Mouse (Mus musculus): ENCODE results near the gene Flrt1.
"Not testable (repeated sequence)": the region's sequence is repeated elsewhere in the genome, so short reads cannot be mapped to it uniquely, and the experiment has no call there.

The Flrt1 gene

DNA sequence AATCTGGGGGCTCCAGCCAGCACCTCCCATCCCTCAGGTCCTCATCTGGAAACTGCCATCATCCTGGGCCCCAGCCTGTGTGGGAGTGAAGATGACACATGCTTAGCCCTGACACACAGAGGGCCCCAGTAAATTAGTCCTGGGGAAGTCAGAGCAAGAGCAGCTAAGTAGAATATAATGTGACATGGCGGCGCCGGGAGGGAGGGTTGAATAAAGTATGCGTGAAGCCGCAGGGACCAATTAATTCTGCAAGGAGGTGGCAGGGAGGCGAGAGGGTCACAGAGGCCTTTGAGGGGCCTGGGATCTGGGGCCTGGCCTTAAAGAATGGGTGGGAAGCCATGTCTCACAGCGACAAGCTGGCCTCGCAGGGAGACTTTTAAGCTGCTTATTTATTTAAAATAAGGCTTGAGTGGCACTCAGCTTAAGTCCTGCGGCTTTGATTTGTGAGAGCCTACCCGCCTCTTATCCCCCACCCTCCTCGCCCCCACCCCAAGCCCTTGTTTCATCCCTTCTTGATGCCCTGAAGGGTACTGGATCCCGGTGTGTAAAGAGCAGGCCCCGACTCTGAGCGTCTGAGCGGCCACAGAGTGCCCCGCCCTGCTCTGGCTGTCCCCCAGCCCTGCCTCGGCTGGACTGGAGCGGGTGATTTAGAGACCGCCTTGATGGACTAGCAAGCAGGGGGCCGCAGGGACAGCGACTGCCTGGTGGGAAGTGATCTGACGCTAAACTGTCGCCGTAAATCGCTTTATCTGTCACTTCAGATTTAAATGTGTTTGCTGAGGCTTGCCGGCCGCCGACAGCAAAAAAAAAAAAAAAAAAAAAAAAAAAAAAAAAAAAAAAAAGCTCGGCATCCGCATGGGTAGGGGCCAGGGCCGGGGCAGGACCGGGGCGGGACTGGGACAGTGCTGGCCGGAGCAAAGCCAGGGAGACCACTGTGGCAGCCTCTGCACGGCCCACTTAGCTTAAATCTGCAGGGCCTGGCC, 35.5 kb downstream of the Flrt1 start:
- no peak for DNase-seq (ENCODE audit: extremely low read depth, low read depth, low spot score)

DNA sequence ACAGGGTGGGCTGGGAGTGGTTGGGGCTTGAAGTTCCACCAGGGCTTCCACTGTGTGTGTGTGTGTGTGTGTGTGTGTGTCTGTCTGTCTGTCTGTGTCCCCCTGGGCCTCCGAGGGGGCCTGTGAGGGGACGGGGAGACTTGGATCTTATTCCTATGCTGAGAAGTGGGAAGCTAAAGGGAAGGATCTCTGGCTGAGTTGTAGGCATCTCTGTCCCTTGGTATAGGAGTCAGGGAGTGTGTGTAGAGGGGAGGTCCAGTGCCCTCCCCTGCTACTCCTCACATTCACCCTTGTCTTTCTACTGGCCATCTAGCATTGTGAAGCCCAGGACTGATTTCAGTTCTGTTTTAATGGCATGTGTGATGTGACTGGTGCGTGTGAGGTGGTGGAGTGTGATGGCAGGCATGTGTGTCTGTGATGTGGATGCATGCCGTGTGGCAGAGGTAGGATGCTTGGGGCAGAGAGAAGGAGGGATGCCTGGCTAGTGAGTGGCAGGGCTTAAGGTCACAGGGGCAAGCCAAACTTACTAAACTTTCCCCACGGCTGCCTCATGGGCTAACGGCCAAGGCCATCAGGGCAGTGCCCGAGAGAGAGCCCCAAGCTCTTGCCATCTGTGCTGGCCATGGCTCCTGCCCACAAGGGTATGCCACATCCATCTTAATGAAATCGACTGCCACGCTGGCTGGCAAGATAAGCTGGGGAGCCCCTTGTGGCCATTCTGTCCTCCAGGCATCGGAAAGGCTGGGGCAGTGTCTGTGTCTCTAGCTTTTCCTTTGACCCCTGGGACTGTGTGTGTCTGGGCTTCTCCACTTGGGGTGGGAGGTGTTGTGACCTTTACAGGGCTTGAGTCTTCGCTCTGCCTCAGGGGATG, 36.6 kb downstream of the Flrt1 start:
- no peak for DNase-seq (ENCODE audit: extremely low read depth, low read depth, low spot score)

DNA sequence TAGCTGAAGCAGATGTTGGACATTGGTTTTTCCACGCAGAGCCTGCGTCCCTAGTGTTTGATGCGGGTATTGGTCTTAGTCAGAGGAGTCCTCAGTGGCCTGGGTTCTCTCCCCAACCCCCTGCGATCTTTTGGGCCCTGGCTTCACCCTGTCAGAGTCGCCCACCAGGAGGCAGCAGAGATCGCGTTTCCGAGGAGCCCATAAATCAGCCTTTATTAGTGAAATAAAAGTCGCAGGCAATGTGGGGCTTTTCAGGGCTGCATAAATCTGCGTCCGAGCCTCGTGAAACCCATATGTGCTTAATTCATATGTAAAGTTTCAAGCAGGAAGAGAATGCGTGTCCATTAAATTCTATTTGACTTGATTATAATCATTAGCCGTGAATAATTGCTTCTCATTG, 37.4 kb downstream of the Flrt1 start:
- DNase-seq (ENCODE audit: extremely low read depth, low read depth, low spot score) = no peak

DNA sequence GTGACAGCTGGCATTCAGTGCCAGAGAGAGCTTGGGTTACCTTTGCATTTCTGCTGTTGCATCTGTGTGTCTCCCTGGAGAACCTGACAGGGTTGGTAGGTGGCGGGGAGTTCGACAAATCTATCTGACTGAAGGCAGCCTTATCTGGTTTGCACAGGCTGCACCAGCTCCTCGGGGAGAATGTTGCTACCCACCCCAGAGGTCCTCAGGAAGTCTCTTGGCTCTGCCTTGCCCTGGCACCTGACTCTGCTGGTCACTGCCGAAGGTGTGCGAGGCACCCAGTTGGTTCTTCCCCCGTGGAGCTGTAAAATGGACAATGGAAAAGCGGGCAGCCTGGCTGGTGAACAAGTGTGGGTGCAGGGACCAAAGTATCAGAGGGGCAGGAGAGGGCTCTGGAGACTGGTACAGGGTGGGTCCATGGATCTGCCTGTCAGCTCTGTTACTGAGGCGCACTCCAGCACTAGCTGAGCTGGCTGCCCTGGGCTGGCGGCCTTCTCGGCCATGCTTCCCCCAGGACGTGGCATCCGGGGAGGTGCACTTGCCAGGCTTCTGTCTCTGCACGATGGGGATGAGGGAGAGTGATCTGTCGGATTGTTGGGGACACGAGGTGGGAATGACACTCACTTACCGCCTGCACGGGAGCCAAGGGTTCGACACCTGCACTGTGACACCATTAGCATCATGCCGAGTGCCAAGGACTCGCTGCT, 38.0 kb downstream of the Flrt1 start:
- no peak for DNase-seq (ENCODE audit: extremely low read depth, low read depth, low spot score)

DNA sequence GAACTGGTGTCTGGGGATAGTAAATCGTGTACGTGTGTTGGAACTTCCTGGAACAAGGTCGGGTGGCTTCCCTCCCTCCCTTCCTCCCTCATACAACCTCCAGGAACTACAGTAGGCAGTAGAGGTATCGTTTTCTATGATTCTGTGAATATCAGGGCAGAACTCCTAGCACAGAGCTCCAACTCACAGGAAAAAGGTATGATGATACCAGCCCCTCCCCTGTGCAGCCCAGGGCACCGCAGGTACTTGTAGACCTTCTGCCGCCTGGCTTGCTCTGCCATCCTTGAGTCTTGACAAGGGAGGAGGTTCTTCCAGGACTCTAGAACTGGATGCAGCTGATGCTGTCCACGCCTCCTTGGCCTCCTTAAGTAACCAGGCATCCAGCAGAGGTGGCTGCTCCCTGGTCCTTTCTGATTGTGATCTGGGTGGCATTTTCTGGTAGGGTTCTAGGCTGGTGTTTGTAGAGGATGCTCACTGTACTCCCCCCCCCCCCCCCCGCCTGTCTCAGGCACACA, 38.6 kb downstream of the Flrt1 start:
- DNase-seq (ENCODE audit: extremely low read depth, low read depth, low spot score) = no peak

DNA sequence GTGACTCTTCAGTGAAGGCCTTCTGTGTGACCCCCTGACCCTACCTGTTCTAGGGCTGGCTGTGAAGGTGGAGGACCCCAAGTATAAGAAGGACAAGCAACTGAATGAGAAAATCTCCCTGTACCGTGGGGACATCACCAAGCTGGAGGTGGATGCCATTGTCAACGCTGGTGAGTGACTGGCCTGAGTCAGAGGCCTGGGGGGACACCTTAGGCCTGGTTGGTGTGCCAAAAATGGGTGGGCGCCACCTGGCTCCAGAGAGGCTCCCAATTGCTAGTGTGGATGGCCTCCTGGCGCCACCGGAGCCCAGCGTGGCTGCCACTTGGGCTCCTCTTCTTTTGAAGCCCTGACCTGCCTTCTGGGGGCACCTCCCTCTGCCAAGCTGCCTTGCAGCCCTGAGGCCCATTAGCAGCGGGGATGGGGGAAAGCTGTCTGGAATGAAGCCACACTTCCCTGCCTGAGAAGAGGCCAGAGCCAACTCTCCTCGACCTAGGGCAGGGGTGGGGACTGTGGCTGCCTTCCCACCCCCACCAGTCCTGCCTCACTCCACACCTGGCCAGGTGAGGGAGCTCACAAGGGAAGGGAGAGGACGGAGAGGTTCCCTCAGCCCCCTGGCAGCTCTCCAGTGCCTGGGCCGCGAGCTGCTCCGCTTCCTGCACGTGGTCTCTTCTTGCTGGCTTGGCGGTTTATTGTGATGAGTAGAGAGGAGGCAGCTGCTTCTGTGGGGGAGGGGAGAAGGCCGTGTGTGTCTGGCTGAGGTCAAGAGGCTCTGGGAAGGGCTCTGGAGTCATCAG, 39.3 kb downstream of the Flrt1 start:
- DNase-seq (ENCODE audit: extremely low read depth, low read depth, low spot score) = no peak

DNA sequence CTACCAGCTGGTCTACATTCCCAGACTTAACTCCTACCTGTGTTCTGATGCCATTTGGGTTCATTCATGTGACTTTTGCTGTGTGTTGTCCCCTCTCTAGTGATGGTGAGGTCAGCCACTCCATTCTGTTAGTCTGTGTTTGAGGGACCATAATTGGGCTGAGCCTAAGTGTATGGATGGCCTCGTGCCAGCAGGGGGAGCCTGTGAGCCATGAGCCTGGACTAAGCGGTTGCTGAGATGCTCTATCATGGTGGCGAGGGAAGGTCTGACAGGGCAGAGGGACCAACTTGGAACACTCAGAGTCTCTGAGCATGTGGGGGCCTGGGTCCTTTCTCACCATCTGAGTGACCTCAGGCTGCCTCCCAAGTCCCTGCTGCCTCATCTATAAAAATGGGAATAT, 41.0 kb downstream of the Flrt1 start:
- DNase-seq (ENCODE audit: extremely low read depth, low read depth, low spot score) = no peak

DNA sequence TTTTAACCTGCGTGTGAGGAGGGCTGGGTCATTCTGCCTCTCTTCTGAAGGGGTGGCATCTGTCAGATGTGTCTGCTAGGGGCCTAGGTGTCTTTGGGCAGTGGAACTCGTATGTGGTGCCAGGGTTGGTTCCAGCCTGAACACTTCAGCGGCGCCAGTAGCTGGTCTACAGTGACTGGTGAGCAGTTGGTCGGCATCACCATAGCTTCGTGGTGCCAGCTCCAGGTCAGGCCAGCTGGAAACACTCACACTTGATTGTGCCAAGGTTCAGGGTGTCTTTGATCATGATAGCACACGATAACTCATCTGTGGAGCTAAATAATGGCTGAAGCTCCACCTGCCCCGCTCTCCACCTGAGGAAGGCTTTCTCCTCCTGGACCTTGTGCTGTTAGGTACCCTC, 42.6 kb downstream of the Flrt1 start:
- no peak for DNase-seq (ENCODE audit: extremely low read depth, low read depth, low spot score)

DNA sequence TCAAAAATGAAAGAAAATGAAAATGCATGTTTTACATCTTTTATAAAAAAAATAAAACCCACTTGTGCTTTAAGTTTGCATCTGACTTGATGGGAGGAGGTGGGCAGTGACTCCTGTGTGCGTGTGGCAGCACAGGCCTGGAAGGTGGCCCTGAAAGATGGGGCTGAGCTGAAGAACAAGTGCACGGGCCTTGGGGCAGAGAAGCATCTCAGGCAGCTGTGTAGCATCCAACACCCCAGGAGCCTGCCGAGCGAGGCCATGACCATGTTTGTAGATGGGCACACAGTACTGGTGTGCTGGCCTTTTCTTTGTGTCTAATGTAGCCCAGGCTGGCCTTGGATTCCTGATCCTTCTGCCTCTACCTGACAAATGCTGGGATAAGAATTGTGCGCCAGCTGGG, 43.4 kb downstream of the Flrt1 start:
- no peak for DNase-seq (ENCODE audit: extremely low read depth, low read depth, low spot score)

DNA sequence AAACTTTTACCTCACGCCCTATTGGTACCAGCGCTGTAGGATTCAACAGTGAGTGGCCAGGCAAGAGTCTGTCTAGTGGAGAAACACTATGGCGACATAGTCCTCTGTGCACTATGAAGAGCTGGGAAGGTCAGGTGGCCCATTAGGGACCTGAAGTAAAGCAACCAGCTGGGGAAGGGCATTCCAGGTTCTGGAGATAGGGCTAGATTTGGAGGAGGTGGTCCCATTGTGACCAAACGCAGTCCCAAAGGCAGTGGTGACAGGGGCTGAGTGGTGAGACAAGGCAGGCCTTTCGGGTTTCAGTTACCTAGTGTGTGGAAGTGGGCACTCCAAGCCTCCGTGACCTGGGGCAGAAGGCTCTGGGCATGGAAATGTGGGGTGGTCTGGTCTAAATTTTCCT, 47.0 kb downstream of the Flrt1 start:
- DNase-seq (ENCODE audit: extremely low read depth, low read depth, low spot score) = no peak

DNA sequence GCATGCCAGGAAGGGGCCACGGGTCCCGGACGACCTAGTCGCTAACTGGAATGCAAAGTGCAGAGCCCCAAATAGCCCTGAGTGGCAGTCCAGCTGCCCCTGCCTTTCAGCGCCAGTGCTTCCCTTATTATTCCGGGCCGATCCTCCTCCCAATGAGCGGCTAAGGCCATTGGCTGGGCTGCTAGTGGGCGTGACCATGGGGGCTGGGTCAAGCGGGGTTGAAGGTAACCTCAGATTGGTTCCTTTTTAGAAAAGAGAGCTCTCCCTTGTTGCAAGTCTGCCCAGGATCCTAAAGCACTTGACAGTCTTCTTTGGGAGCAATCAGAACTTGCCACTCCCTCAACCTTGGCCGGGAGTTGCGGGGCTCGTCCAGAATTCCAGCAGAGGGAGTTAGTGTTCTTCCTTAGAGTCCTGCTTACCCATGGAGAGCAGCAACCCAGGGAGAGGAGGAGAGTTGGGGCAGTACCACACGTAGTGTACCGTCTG, 47.8 kb downstream of the Flrt1 start:
- DNase-seq (ENCODE audit: extremely low read depth, low read depth, low spot score) = peak; percentile 46

DNA sequence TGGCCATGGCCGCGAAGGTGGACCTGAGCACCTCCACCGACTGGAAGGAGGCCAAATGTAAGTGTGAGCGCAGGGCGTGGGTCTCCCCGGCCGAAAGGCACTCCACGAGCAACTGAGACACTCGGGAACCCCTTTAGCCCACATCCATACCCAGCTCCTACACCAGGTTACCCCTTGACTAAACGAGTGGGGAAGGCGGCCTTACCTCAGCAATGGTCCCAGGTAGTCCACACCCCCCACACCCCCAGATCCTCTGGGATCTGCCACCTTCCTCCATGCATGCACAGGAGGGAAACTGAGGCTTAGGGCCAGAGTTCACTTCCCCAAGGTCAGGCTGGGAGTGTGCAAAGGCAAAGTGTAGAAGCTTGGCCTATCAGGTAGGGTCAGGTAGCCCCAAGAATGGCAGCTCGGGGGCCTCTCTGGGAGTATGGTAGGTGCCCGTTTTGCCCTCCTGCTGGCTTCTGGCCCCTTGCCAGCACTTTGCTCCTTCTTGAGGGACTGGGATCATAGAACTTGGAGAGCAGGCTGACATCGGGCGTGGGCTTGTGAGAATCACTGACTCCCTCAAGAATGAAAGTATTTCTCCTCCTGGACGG, 48.3 kb downstream of the Flrt1 start:
- no peak for DNase-seq (ENCODE audit: extremely low read depth, low read depth, low spot score)

DNA sequence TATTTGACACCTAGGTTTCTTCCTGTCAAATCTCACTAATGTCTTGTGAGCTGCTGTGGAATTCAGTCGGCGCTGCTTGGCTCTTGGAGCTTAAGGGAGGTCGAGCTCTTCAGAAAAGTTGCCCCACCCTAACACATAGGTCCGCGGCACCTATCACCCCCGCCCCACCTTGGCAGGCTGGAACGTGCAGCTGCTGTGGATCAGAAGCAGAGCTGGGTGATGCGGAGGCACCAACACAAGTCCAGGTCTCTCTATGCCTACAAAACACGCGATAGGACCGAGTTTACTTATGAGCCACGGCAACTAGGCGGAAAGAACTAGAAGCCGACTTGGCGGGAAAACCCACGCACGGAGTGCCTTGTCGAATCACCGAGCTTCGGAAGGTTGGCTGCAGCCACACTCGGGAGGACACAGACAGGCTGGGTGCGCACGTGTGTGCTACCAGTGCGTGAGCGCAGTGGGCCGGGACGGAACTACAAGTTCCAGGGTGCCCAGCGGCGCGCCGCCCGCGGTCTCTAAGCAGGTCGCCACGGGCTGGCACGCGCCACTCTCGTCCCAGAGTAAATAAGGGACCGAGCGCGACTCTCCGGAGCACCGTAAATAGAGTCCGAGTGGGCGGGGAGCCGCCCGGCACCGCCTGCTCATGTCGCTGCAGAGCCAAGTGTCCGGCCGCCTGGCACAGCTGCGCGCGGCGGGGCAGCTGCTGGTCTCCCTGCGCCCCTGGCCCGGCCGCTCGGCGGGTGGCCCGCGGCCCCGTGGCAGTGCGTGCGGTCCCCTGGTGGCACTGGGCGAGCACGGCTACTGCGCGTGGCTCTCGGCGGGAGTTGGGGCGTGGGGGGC, 49.1 kb downstream of the Flrt1 start, which contains the start of gene Macrod1:
Macrod1 (plus strand) TSS at position 563 of the 840 bp plus-strand sequence.
- DNase-seq (ENCODE audit: extremely low read depth, low read depth, low spot score) = no peak

DNA sequence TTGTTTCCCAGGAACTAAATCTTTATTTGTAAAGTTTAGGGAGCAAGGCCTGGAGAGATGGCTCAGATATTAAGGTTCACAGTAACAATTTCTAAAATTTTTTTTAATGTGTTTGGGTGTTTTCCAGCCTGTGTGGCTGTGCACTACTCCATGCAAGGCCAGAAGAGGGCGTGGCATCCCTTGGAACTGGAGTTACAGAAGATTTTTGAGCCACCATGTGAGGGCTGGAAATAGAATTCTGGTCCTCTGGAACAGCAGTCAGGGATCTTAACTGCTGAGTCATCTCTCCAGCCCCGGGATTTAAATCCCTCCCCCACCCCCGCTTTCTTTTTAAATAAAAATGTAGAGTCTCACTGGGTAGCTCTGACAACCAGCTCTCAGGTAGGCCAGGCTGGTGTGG, 50.4 kb downstream of the Flrt1 start:
- DNase-seq (ENCODE audit: extremely low read depth, low read depth, low spot score) = no peak

DNA sequence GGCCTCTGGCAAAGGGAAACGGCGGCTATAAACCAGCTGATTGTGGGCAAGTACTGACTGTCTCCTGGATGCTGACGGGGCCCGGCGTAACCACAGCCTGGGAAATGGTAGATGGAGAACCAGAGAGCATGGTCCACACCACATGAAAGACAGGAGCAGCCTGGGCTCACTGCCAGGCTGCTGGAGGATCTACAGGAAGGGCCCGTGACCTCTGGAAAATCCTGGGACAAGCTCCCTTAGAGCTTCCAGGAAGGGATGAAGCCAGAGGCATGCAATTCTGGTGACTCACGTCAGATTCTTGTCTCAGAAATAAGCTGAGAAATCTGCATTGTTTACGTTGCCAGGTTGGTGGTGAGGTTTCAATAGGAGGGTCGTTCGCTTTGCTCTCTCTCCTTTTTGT, 50.8 kb downstream of the Flrt1 start:
- DNase-seq (ENCODE audit: extremely low read depth, low read depth, low spot score) = no peak

DNA sequence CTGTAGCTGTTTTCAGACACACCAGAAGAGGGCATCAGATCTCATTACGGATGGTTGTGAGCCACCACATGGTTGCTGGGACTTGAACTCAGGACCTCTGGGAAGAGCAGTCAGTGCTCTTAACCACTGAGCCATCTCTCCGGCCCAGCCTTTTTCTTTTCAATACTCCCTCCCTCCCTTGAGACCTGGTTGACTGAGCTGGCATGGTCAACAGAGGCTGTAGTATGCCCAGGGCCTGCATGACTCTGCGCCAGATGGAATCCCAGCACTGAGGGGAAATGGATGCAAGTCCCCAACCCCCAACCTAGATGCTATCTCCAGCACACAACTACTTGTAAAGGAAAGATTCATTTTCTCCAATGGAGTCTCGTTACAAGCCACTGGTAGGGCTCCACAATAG, 52.1 kb downstream of the Flrt1 start:
- DNase-seq (ENCODE audit: extremely low read depth, low read depth, low spot score) = not testable (repeated sequence)

DNA sequence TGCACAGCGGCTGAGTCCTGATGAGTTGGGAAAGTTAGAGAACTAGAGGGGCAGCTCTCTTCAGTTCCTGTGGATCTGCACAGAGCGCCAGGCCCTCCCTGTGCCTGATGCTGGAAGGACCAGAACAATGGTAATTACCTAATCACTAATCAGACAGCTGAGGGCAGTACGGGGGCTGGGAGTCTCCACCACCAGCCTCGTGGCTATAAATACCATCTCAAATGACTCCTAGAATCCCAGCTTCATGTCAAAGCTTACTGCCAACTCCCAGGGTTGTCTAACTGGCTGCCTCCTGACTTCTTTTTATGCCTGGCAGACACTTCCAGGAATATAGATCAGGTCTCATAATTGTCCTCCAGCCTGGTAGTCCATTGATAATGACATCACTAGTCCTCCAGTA, 60.8 kb downstream of the Flrt1 start:
- DNase-seq (ENCODE audit: extremely low read depth, low read depth, low spot score) = no peak

DNA sequence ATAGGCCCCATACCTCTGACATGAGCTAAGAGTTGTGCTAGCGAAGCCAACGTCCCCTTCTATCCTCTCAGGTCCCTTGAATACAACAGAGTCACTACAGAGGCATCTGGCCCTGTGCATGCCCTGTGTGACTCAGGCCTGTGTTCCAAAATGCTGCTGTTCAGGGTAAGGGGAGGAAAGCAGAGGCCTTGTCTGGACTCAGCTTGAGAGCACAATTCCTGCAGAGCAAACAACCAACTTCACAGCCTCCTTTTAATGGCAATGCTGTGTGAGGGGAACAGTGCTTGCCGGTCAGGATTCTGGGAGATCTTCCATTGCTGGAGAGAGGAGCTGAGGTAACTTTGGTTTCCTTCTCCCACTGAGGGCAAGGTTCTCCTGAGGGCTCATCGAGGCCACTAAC, 61.2 kb downstream of the Flrt1 start:
- DNase-seq (ENCODE audit: extremely low read depth, low read depth, low spot score) = no peak
